ENCODE assay signal across 30 mouse cellular contexts in genomic region chr13:118679228-118679627, GRCm38 (mm10). TPM values are rescaled to one million over a fixed set of nuclear protein-coding genes. Genes with fewer than 3 reads are reported as not detected.
"Had no signal": no experiment of that assay in that cellular context is flagged by ENCODE, and none has a peak within 500 bp of the region (broad histone marks: within the 10 kb centered on the region; RNA-seq: fewer than 3 reads in every experiment).

No protein-coding gene starts in this region.

- H3K9me3 ChIP-seq: limb, embryonic 10.5 days; limb, embryonic 12.5 days; limb, embryonic 13.5 days; limb, embryonic 15.5 days; liver, embryonic 12.5 days; liver, embryonic 13.5 days; liver, embryonic 15.5 days; megakaryocyte, embryonic 14.5 days; midbrain, embryonic 10.5 days; midbrain, embryonic 12.5 days; midbrain, embryonic 13.5 days; midbrain, embryonic 15.5 days; neural tube, embryonic 12.5 days had no signal

- H3K4me2 ChIP-seq: limb, embryonic 12.5 days; limb, embryonic 13.5 days; limb, embryonic 15.5 days; liver, embryonic 11.5 days; liver, embryonic 12.5 days; liver, embryonic 13.5 days; liver, embryonic 15.5 days; midbrain, embryonic 11.5 days; midbrain, embryonic 12.5 days; midbrain, embryonic 13.5 days; midbrain, embryonic 15.5 days; neural tube, embryonic 12.5 days had no signal

- H3K27ac ChIP-seq: left cerebral cortex, adult 2 months; limb, embryonic 10.5 days; limb, embryonic 12.5 days; limb, embryonic 13.5 days; limb, embryonic 15.5 days; liver, embryonic 12.5 days; liver, embryonic 13.5 days; liver, embryonic 14.5 days; liver, embryonic 15.5 days; macrophage; midbrain, embryonic 10.5 days; midbrain, embryonic 12.5 days; midbrain, embryonic 13.5 days; midbrain, embryonic 15.5 days; neural tube, embryonic 12.5 days had no signal

- H3K36me3 ChIP-seq: limb, embryonic 10.5 days; limb, embryonic 12.5 days; limb, embryonic 13.5 days; limb, embryonic 15.5 days; liver, embryonic 12.5 days; liver, embryonic 13.5 days; liver, embryonic 15.5 days; midbrain, embryonic 10.5 days; midbrain, embryonic 12.5 days; midbrain, embryonic 13.5 days; midbrain, embryonic 15.5 days; neural tube, embryonic 12.5 days had no signal

- ATAC-seq: liver, embryonic 12.5 days; liver, postnatal 0 days; midbrain, embryonic 13.5 days; midbrain, embryonic 15.5 days; midbrain, embryonic 16.5 days had no signal

- H3K9ac ChIP-seq: limb, embryonic 12.5 days; limb, embryonic 13.5 days; limb, embryonic 15.5 days; liver, embryonic 12.5 days; liver, embryonic 13.5 days; liver, embryonic 14.5 days; liver, embryonic 15.5 days; liver, postnatal 0 days; midbrain, embryonic 12.5 days; midbrain, embryonic 13.5 days; midbrain, embryonic 15.5 days; neural tube, embryonic 12.5 days had no signal

- H3K4me3 ChIP-seq: left cerebral cortex, adult 2 months; limb, embryonic 10.5 days; limb, embryonic 12.5 days; limb, embryonic 13.5 days; limb, embryonic 15.5 days; liver, embryonic 12.5 days; liver, embryonic 13.5 days; liver, embryonic 15.5 days; megakaryocyte, embryonic 14.5 days; midbrain, embryonic 10.5 days; midbrain, embryonic 12.5 days; midbrain, embryonic 13.5 days; midbrain, embryonic 15.5 days; myocyte; neural tube, embryonic 12.5 days had no signal

- H3K4me1 ChIP-seq: limb, embryonic 10.5 days; limb, embryonic 12.5 days; limb, embryonic 13.5 days; limb, embryonic 15.5 days; liver, embryonic 12.5 days; liver, embryonic 13.5 days; liver, embryonic 15.5 days; megakaryocyte, embryonic 14.5 days; midbrain, embryonic 10.5 days; midbrain, embryonic 12.5 days; midbrain, embryonic 13.5 days; midbrain, embryonic 15.5 days; neural tube, embryonic 12.5 days had no signal

- DNase-seq: layer of hippocampus, postnatal 36 days; left cerebral cortex, postnatal 4 days; liver; liver, embryonic 13.5 days; liver, postnatal 0 days; lung, adult 2 months; lung, postnatal 10 days; lung, postnatal 36 days; lung, postnatal 4 days; midbrain, embryonic 14.5 days had no signal

- H3K27me3 ChIP-seq: limb, embryonic 12.5 days; limb, embryonic 13.5 days; limb, embryonic 15.5 days; liver, embryonic 12.5 days; liver, embryonic 13.5 days; liver, embryonic 15.5 days; megakaryocyte, embryonic 14.5 days; midbrain, embryonic 12.5 days; midbrain, embryonic 13.5 days; midbrain, embryonic 15.5 days; neural tube, embryonic 12.5 days had no signal

RNA-seq across cellular contexts. Expression of gene Fgf10, which starts 9.6 kb away (rescaled TPM):
- polyA plus RNA-seq: liver, adult 2 months; macrophage had no signal
